ENCODE assay signal across 11 mouse cellular contexts in the genomic region with DNA sequence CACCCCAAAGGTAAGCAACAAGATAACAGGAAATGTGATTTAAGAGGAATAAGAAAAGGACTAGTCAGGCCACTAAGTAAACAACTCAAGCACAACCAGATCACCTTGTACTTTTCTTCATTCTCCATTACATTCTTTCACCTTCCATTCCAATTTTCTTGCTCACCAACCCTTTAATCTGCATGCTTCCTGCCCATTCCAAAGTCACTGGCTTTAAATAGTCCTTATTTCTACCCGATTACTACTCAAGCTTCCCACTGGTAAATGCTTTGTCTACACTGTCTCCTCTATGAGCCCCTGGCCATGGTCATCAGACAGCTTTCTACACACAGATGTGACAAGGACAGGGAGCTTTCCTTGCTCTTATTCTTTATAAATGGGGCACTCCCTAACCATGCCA. TPM values are rescaled to one million over a fixed set of nuclear protein-coding genes. Genes with fewer than 3 reads are reported as not detected.
DNase-seq lines count a peak whose midpoint lies in the region; ATAC-seq and TF ChIP-seq lines count a peak whose summit lies in the region.
"Had no signal": no experiment of that assay in that cellular context is flagged by ENCODE, and none has a peak within 500 bp of the region (broad histone marks: within the 10 kb centered on the region; RNA-seq: fewer than 3 reads in every experiment).

No protein-coding gene starts in this region.

- H3K4me2 ChIP-seq in kidney, embryonic 14.5 days (replicated peaks; ENCODE audit: low read depth, low read length), result peak overlapping the region; percentile 61
- peak overlapping the region; percentile 72 for H3K4me2 ChIP-seq in embryonic facial prominence, embryonic 13.5 days
- H3K4me2 ChIP-seq in midbrain, embryonic 14.5 days (ENCODE audit: low read length), result peak overlapping the region; percentile 91

- no peak overlapping the region for H3K9ac ChIP-seq in kidney, embryonic 14.5 days (ENCODE audit: low read depth, low read length)
- peak overlapping the region; percentile 58; the same call in 1 of the 2 replicates for H3K9ac ChIP-seq in embryonic facial prominence, embryonic 13.5 days
- H3K9ac ChIP-seq in midbrain, embryonic 14.5 days (replicated peaks; ENCODE audit: low read length), result no peak overlapping the region

- H3K36me3 ChIP-seq in kidney, embryonic 14.5 days (ENCODE audit: control insufficient read depth, insufficient read depth, low read length), result peaks cover 23% of the 10 kb centered on the region
- H3K36me3 ChIP-seq in embryonic facial prominence, embryonic 13.5 days, result peaks cover 21% of the 10 kb centered on the region
- peaks cover 18% of the 10 kb centered on the region for H3K36me3 ChIP-seq in midbrain, embryonic 14.5 days (ENCODE audit: control insufficient read depth, insufficient read depth, low read length)

- WGBS in kidney, embryonic 14.5 days, result 50% methylated on average over 1 of the region's 1 CpGs
- 44% methylated on average over 1 of the region's 1 CpGs for WGBS in embryonic facial prominence, embryonic 13.5 days
- WGBS in midbrain, embryonic 14.5 days, result 63% methylated on average over 1 of the region's 1 CpGs

- H3K4me3 ChIP-seq in kidney, embryonic 14.5 days (ENCODE audit: low read length), result 0 out of 2 replicates have a peak overlapping the region, but pooled peaks have one; percentile 11
- peak overlapping the region; percentile 99; the same call in 1 of the 2 replicates for H3K4me3 ChIP-seq in embryonic facial prominence, embryonic 13.5 days
- no peak overlapping the region for H3K4me3 ChIP-seq in midbrain, embryonic 14.5 days (replicated peaks; ENCODE audit: low read depth, low read length)
- H3K4me3 ChIP-seq in layer of hippocampus, adult 2 months, result no peak overlapping the region

- H3K9me3 ChIP-seq in kidney, embryonic 14.5 days (ENCODE audit: control insufficient read depth, low read length), result no peaks in the 10 kb centered on the region
- no peaks in the 10 kb centered on the region for H3K9me3 ChIP-seq in embryonic facial prominence, embryonic 13.5 days
- no peaks in the 10 kb centered on the region for H3K9me3 ChIP-seq in midbrain, embryonic 14.5 days (ENCODE audit: control insufficient read depth, low read length)

- no peak overlapping the region for H3K27ac ChIP-seq in kidney, embryonic 14.5 days (ENCODE audit: low read depth, low read length)
- H3K27ac ChIP-seq in embryonic facial prominence, embryonic 13.5 days, result no peak overlapping the region
- H3K27ac ChIP-seq in midbrain, embryonic 14.5 days (replicated peaks; ENCODE audit: low read depth, low read length), result no peak overlapping the region
- H3K27ac ChIP-seq in layer of hippocampus, adult 2 months, result no peak overlapping the region

- no peak for DNase-seq in kidney, postnatal 25 days
- peak; percentile 48 for DNase-seq in induced T-regulatory cell, adult 2 months (ENCODE audit: low read depth)
- DNase-seq in midbrain, embryonic 14.5 days, result no peak
- no peak for DNase-seq in gastrocnemius, adult 8-10 months (ENCODE audit: low spot score in 2 of 2)
- no peak for DNase-seq in adrenal gland, postnatal 25 days
- no peak for DNase-seq in layer of hippocampus, adult 2 months (ENCODE audit: low spot score in 2 of 2)
- DNase-seq: kidney, adult 2 months; lung, adult 18-20 months; thymus, adult 18-20 months had no signal

- no peak for ATAC-seq in kidney, embryonic 14.5 days (ENCODE audit: low FRiP score, low TSS enrichment)
- no peak for ATAC-seq in embryonic facial prominence, embryonic 13.5 days (ENCODE audit: insufficient number of reproducible peaks, insufficient read depth, low FRiP score, low TSS enrichment, low read depth)
- ATAC-seq in midbrain, embryonic 14.5 days (ENCODE audit: low FRiP score, low TSS enrichment), result no peak

- H3K4me1 ChIP-seq in kidney, embryonic 14.5 days (ENCODE audit: control insufficient read depth, insufficient read depth, low read length), result peaks cover 13% of the 10 kb centered on the region
- peaks cover 16% of the 10 kb centered on the region for H3K4me1 ChIP-seq in embryonic facial prominence, embryonic 13.5 days
- peaks cover 16% of the 10 kb centered on the region for H3K4me1 ChIP-seq in midbrain, embryonic 14.5 days (ENCODE audit: control insufficient read depth, insufficient read depth, low read length)

- H3K27me3 ChIP-seq in kidney, embryonic 14.5 days (ENCODE audit: control insufficient read depth, insufficient read depth, low read length), result no peaks in the 10 kb centered on the region
- H3K27me3 ChIP-seq in embryonic facial prominence, embryonic 13.5 days, result no peaks in the 10 kb centered on the region
- no peaks in the 10 kb centered on the region for H3K27me3 ChIP-seq in midbrain, embryonic 14.5 days (ENCODE audit: control insufficient read depth, insufficient read depth, low read length)

- TF ChIP-seq CTCF in layer of hippocampus, adult 2 months (conservative IDR thresholded peaks at IDR 0.05), result no peak

RNA-seq across cellular contexts. Expression of gene Tex10, which starts 2.3 kb away (rescaled TPM):
- polyA plus RNA-seq in kidney, embryonic 14.5 days (2014; fragmentation: Nextera tagmentation; extraction: Ambion mirVana), result 58.1 and 80.2 TPM in 2 replicates
- polyA plus RNA-seq in embryonic facial prominence, embryonic 13.5 days (2015; fragmentation: Nextera tagmentation; extraction: Ambion mirVana), result 60.8 and 62.7 TPM in 2 replicates
- polyA plus RNA-seq in midbrain, embryonic 14.5 days (2014; fragmentation: Nextera tagmentation; extraction: Ambion mirVana), result 38.5 and 57.1 TPM in 2 replicates
- total RNA-seq in gastrocnemius, adult 8-10 months (2022), result 10 to 100 TPM in 3 of 4 experiments, 1 to 10 TPM in 1; 9.8 to 14.1 (median 12.0) TPM
- total RNA-seq in adrenal gland, postnatal 25 days (2021), result 26.6 and 30.9 TPM in 2 replicates
- total RNA-seq in layer of hippocampus, adult 2 months (2021), result 10 to 100 TPM; 28.8 to 30.3 TPM

Comparison
In these comparisons a context has a peak if more than half of its experiments do, and no peak if none do; other contexts are left out.
1. H3K4me3 ChIP-seq: peak in kidney, embryonic 14.5 days (single experiment) and embryonic facial prominence, embryonic 13.5 days (single experiment); none in midbrain, embryonic 14.5 days (single experiment) and layer of hippocampus, adult 2 months (single experiment).
2. Peak in every context shown above with its lines, with median percentiles within 50 percentile points of each other: H3K4me2 ChIP-seq.